Mouse (Mus musculus): ENCODE results near the gene Pygl.

DNA sequence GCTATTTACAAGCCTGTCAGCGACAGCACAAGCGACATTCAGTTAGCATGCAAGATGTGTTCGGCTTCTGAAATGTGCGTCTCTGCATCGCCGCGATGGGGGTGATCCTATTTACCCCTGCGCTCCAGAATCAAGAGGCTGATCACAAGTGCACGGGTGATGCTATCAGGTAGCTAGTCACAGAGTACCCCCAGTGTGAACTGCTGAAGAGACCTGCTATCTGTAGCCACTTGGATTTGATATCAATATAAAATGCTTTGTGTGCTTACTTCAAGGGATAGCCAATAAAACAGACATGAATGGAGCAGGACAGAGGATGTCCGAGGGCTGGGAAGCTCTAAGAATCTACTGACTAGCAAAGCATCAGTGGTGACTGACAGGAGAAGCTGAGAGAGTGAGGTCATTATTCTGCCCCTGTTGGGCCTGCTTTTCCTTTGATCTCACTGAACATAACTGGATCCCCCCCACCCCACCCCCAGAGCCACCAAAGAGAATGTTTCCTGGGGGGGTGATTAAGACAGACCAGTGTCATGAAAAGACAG is 18.4 kb upstream of the Pygl start:
- TF ChIP-seq POLR2A (IDR thresholded peaks at IDR 0.05; ENCODE audit: extremely low read depth, insufficient read depth, low read length): no peak
- no peak for TF ChIP-seq CTCF (IDR thresholded peaks at IDR 0.05; ENCODE audit: extremely low read depth, insufficient read depth, low read length)

All from cortical plate, adult 2 months (tissue).